Mouse (Mus musculus): Measurements from ENCODE around the gene Snip1. TPM values are rescaled to one million over a fixed set of nuclear protein-coding genes. Genes with fewer than 3 reads are reported as not detected.

Gene Snip1
- polyA plus RNA-seq, 1 experiment: 19.1 TPM

DNA sequence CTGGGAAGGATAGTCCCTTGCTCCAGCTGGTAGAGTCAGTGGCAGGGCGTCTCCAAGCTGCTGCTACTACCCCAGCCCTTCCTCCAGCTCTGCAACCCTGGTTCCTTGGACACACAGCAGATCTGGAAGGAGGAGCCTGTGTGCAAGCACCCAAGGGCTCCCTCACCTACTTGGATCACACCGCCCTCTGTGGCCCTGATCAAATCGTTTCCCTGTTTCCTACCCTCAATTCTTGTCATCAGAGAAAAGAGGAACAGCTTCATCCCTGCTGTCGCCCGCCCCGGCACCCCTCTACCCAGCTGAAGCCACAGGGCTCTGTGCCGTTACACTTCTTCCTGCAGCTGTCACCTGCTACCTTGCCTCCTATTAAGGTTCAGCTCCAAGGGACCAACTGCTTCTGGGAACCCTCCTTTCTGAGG is 51.4 kb downstream of the Snip1 start:
- Histone ChIP-seq H3K27me3 (ENCODE audit: control insufficient read depth, insufficient read depth, insufficient read length) (no peaks in the 10 kb centered on the region), H3K79me3 (ENCODE audit: low read depth) (peaks cover 19% of the 10 kb centered on the region), H3ac (ENCODE audit: control insufficient read depth, insufficient read length, low read depth) (no peak overlapping the region), H3K4me3 (ENCODE audit: insufficient read depth, poor library complexity, severe bottlenecking) (no peak overlapping the region), H3K36me3 (ENCODE audit: control insufficient read depth, insufficient read depth) (peaks cover 42% of the 10 kb centered on the region), H3K79me2 (ENCODE audit: control insufficient read depth, insufficient read depth) (peaks cover 26% of the 10 kb centered on the region)
- TF ChIP-seq CTCF (IDR thresholded peaks at IDR 0.05; ENCODE audit: control insufficient read depth, insufficient read depth, insufficient read length) (no peak), CEBPB (IDR thresholded peaks at IDR 0.05; ENCODE audit: low read depth) (no peak)

DNA sequence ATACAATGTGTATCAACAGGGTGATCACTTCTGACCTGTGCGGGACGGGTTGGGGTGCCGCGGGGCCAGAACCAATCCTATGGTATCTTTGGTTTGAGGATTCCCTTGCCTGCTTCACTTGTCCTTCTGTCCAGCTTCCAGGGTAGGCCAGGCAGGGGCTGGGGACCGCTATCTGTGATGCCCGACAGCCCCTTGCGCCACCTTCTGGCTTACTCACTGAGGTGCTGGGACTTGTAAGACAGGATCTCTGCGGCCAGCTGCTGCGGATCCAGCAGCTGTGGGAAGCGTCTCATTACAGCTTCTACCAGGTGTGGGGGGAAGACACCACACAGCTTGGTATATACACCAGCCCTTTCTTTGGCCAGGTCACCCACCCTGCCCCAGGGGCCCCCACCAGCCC is 52.6 kb downstream of the Snip1 start:
- H3ac ChIP-seq (ENCODE audit: control insufficient read depth, insufficient read length, low read depth): no peak overlapping the region
- TF ChIP-seq MYOG (IDR thresholded peaks at IDR 0.05; ENCODE audit: control insufficient read depth, extremely low read depth, insufficient read length): no peak
- no peak for TF ChIP-seq FOSL1 (IDR thresholded peaks at IDR 0.05; ENCODE audit: insufficient read depth, low read length, poor library complexity, severe bottlenecking)
- no peak for TF ChIP-seq CEBPB (IDR thresholded peaks at IDR 0.05; ENCODE audit: low read depth)
- no peak for TF ChIP-seq MYOD1 (IDR thresholded peaks at IDR 0.05; ENCODE audit: control insufficient read depth, insufficient read length, low read depth)
- TF ChIP-seq USF1 (IDR thresholded peaks at IDR 0.05; ENCODE audit: low read depth): no peak
- TF ChIP-seq MAX (IDR thresholded peaks at IDR 0.05): no peak
- TF ChIP-seq CTCF (IDR thresholded peaks at IDR 0.05; ENCODE audit: control insufficient read depth, insufficient read depth, insufficient read length): no peak
- no peaks in the 10 kb centered on the region for H3K27me3 ChIP-seq (ENCODE audit: control insufficient read depth, insufficient read depth, insufficient read length)
- peaks cover 19% of the 10 kb centered on the region for H3K79me3 ChIP-seq (ENCODE audit: low read depth)
- peaks cover 42% of the 10 kb centered on the region for H3K36me3 ChIP-seq (ENCODE audit: control insufficient read depth, insufficient read depth)
- peaks cover 32% of the 10 kb centered on the region for H3K79me2 ChIP-seq (ENCODE audit: control insufficient read depth, insufficient read depth)
- no peak overlapping the region for H3K4me3 ChIP-seq (ENCODE audit: insufficient read depth, poor library complexity, severe bottlenecking)

DNA sequence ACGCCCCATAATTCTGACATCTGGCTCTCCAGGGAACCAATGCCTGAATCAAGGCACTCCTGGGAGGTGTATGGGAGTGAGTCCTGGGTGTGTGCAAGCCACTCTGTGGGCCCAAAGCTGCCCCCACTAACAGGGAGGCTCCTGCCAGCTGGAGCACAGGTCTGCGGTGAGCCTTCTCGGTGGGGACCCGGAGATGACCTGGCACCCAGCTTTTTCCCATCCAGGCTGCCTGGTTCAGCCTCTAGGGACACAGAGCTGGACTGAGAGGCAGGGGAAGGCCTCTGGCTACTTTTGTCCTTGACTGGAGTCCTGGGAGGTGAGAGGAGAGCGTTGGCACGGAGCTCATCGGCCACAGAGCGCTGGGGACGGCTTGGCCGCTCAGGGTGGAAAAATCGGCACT is 53.2 kb downstream of the Snip1 start:
- H3K79me3 ChIP-seq (ENCODE audit: low read depth): peaks cover 25% of the 10 kb centered on the region
- peaks cover 42% of the 10 kb centered on the region for H3K36me3 ChIP-seq (ENCODE audit: control insufficient read depth, insufficient read depth)
- H3K79me2 ChIP-seq (ENCODE audit: control insufficient read depth, insufficient read depth): peaks cover 38% of the 10 kb centered on the region
- TF ChIP-seq MYOG (IDR thresholded peaks at IDR 0.05; ENCODE audit: control insufficient read depth, extremely low read depth, insufficient read length): no peak
- TF ChIP-seq FOSL1 (IDR thresholded peaks at IDR 0.05; ENCODE audit: insufficient read depth, low read length, poor library complexity, severe bottlenecking): no peak
- no peak for TF ChIP-seq MAX (IDR thresholded peaks at IDR 0.05)
- no peak for TF ChIP-seq CEBPB (IDR thresholded peaks at IDR 0.05; ENCODE audit: low read depth)
- H3ac ChIP-seq (ENCODE audit: control insufficient read depth, insufficient read length, low read depth): no peak overlapping the region
- no peak overlapping the region for H3K4me3 ChIP-seq (ENCODE audit: insufficient read depth, poor library complexity, severe bottlenecking)
- no peaks in the 10 kb centered on the region for H3K27me3 ChIP-seq (ENCODE audit: control insufficient read depth, insufficient read depth, insufficient read length)

DNA sequence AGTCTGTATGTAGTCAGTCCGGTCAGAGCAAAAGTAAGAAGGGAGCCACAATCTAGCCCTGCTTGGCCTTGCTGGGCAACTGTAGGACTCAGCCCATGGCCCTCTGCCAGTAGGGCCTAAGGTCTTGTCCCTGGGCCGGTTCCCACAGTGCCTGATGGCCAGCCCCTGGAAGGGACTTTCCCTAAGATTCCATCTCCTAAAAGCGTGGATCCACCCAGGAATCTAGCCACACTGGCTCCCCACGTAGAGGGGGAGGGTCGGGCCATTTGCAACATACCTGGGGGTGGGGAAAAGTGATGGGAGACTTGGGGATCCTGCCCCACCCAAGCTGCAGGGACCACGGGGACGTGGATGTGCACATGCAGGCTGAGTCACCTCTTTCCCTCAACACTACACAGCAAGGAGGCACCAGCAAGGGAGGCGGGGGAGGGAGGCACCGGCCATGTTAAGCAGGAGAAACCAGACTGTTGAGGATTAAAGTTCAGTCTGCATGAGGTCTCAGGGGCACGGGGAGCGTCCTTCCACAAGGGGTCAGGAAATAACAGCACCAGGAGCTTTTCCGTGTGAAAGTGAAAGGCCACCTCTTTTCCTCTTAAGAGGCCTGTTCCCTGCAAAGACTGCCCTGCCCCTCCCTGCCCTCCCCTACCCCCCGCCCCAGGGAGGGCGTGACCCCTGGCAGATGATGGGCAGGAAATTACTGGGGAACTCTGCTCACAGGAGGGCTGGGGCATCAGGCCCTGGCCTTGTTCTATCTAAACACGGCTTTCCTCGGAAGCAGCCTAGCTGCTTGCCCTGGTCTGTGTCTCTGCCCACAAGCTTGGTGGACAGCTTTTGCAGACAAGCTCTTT is 56.2 kb downstream of the Snip1 start:
- Histone ChIP-seq H3K79me2 (ENCODE audit: control insufficient read depth, insufficient read depth) (peaks cover 67% of the 10 kb centered on the region), H3K4me3 (ENCODE audit: insufficient read depth, poor library complexity, severe bottlenecking) (peak overlapping the region; percentile 3), H3K36me3 (ENCODE audit: control insufficient read depth, insufficient read depth) (peaks cover 56% of the 10 kb centered on the region), H3K27me3 (ENCODE audit: control insufficient read depth, insufficient read depth, insufficient read length) (no peaks in the 10 kb centered on the region), H3ac (ENCODE audit: control insufficient read depth, insufficient read length, low read depth) (peak overlapping the region; percentile 65), H3K79me3 (ENCODE audit: low read depth) (peaks cover 50% of the 10 kb centered on the region)
- no peak for TF ChIP-seq MYOD1 (IDR thresholded peaks at IDR 0.05; ENCODE audit: control insufficient read depth, insufficient read length, low read depth)
- TF ChIP-seq MAX (IDR thresholded peaks at IDR 0.05): peak; percentile 84
- no peak for TF ChIP-seq MYOG (IDR thresholded peaks at IDR 0.05; ENCODE audit: control insufficient read depth, extremely low read depth, insufficient read length)
- TF ChIP-seq USF1 (IDR thresholded peaks at IDR 0.05; ENCODE audit: low read depth): no peak
- TF ChIP-seq FOSL1 (IDR thresholded peaks at IDR 0.05; ENCODE audit: insufficient read depth, low read length, poor library complexity, severe bottlenecking): no peak
- TF ChIP-seq CTCF (IDR thresholded peaks at IDR 0.05; ENCODE audit: control insufficient read depth, insufficient read depth, insufficient read length): no peak
- peak; percentile 35 for TF ChIP-seq CEBPB (IDR thresholded peaks at IDR 0.05; ENCODE audit: low read depth)

DNA sequence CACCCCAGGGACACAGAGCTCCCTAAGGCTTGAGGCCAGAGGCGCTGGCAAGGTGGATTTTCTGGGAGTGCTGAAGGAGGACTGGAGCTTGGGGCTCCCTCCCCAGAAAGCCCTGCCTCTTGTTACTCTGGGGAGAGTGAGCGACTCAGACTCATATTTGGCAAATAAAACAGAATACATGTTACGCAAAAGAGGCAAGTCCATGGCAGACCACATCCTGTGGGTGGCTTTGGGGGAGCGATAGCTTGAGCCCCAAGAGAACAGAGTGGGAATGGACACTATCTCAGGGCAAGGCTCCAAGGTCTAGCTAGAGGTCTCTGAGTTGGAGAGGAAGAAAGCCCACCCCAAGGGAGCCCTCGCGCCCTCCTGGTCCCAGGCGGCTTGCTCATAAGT is 56.8 kb downstream of the Snip1 start:
- peaks cover 50% of the 10 kb centered on the region for H3K79me3 ChIP-seq (ENCODE audit: low read depth)
- H3ac ChIP-seq (ENCODE audit: control insufficient read depth, insufficient read length, low read depth): peak overlapping the region; percentile 65
- TF ChIP-seq MYOG (IDR thresholded peaks at IDR 0.05; ENCODE audit: control insufficient read depth, extremely low read depth, insufficient read length) (no peak), CTCF (IDR thresholded peaks at IDR 0.05; ENCODE audit: control insufficient read depth, insufficient read depth, insufficient read length) (no peak), USF1 (IDR thresholded peaks at IDR 0.05; ENCODE audit: low read depth) (no peak), MAX (IDR thresholded peaks at IDR 0.05) (no peak), CEBPB (IDR thresholded peaks at IDR 0.05; ENCODE audit: low read depth) (peak; percentile 88), FOSL1 (IDR thresholded peaks at IDR 0.05; ENCODE audit: insufficient read depth, low read length, poor library complexity, severe bottlenecking) (no peak), MYOD1 (IDR thresholded peaks at IDR 0.05; ENCODE audit: control insufficient read depth, insufficient read length, low read depth) (no peak)
- peaks cover 67% of the 10 kb centered on the region for H3K79me2 ChIP-seq (ENCODE audit: control insufficient read depth, insufficient read depth)
- no peaks in the 10 kb centered on the region for H3K27me3 ChIP-seq (ENCODE audit: control insufficient read depth, insufficient read depth, insufficient read length)
- H3K4me3 ChIP-seq (ENCODE audit: insufficient read depth, poor library complexity, severe bottlenecking): no peak overlapping the region
- peaks cover 53% of the 10 kb centered on the region for H3K36me3 ChIP-seq (ENCODE audit: control insufficient read depth, insufficient read depth)

Other genes with a start within 250 kb of the Snip1 start
- 78.9 TPM for gene Yrdc, start 216.0 kb upstream of the Snip1 start, polyA plus RNA-seq (2012; fragmentation: generic; extraction: Trizol)
- 67.6 TPM for gene 1110065P20Rik, start 215.5 kb upstream of the Snip1 start, polyA plus RNA-seq (2012; fragmentation: generic; extraction: Trizol)
- 0.04 TPM for gene Maneal, start 204.5 kb upstream of the Snip1 start, polyA plus RNA-seq (2012; fragmentation: generic; extraction: Trizol)
- gene Epha10, start 185.8 kb upstream of the Snip1 start, polyA plus RNA-seq (2012; fragmentation: generic; extraction: Trizol): not detected
- 6.5 TPM for gene 9930104L06Rik, start 129.6 kb upstream of the Snip1 start, polyA plus RNA-seq (2012; fragmentation: generic; extraction: Trizol)
- 104 TPM for gene Cdca8, start 127.4 kb upstream of the Snip1 start, polyA plus RNA-seq (2012; fragmentation: generic; extraction: Trizol)
- 0.04 TPM for gene Rspo1, start 80.2 kb upstream of the Snip1 start, polyA plus RNA-seq (2012; fragmentation: generic; extraction: Trizol)
- gene Gnl2, start 50.1 kb upstream of the Snip1 start, polyA plus RNA-seq (2012; fragmentation: generic; extraction: Trizol): 23.2 TPM
- 0.04 TPM for gene Dnali1, start 969 bp upstream of the Snip1 start, polyA plus RNA-seq (2012; fragmentation: generic; extraction: Trizol)
- gene Meaf6, start 18.5 kb downstream of the Snip1 start, polyA plus RNA-seq (2012; fragmentation: generic; extraction: Trizol): 31.3 TPM
- 6.7 TPM for gene Zc3h12a, start 61.2 kb downstream of the Snip1 start, polyA plus RNA-seq (2012; fragmentation: generic; extraction: Trizol)